Mouse (Mus musculus): ENCODE measurements around the gene Lrrc25.

- no peak for TF ChIP-seq CTCF (IDR thresholded peaks at IDR 0.05; ENCODE audit: insufficient read depth, low read depth, low read length)
- TF ChIP-seq POLR2A (IDR thresholded peaks at IDR 0.05; ENCODE audit: insufficient read depth, low read depth, low read length), result no peak
Observed at GRCm38 (mm10) chr8:70667071-70667470, 51.1 kb downstream of the Lrrc25 start.
